Mouse (Mus musculus) MEL (cell line): ENCODE measurements at regions not wholly inside any gene's neighbourhood (a gene's known extent, or its start where the extent isn't known, plus 50 kb on each side); places are given as distances from the start of the nearest gene placed in this dataset.

Experiments
- DNase-seq: peaks from one replicate; pipeline ENCODE4 v3.0.0; 2011; ENCODE audit warnings: low read depth, low spot score
- H3K27ac ChIP-seq: 2 replicates; pipeline ENCODE4 v1.5.1; 2012; ENCODE audit warnings: low read depth, mild to moderate bottlenecking, control low read depth, low read length, moderate library complexity; ENCODE audit not compliant: control insufficient read depth
- H3K27me3 ChIP-seq, 2 experiments: fragments of 150-350 bp in 1 of 2; sonication (generic) in 1 of 2; 2 replicates each; pipeline ENCODE4 v1.6.1; 2012; ENCODE audit warnings: low read length in 2 of 2, mild to moderate bottlenecking in 2 of 2, improper control_type of control experiment in 1 of 2, moderate library complexity in 1 of 2; ENCODE audit not compliant: insufficient read depth in 2 of 2, control insufficient read depth in 1 of 2
- H3K36me3 ChIP-seq, 2 experiments: 2 replicates each; pipeline ENCODE4 v1.6.1; 2012 to 2014; ENCODE audit warnings: low read length in 2 of 2, improper control_type of control experiment in 1 of 2, inconsistent platforms in 1 of 2, mild to moderate bottlenecking in 1 of 2; ENCODE audit not compliant: insufficient read depth in 2 of 2, control insufficient read depth in 1 of 2
- H3K4me1 ChIP-seq, 2 experiments: fragments of 150-350 bp in 1 of 2; sonication (generic) in 1 of 2; 2 replicates each; pipeline ENCODE4 v1.6.1; 2012; ENCODE audit warnings: low read length in 2 of 2, improper control_type of control experiment in 1 of 2, mild to moderate bottlenecking in 1 of 2; ENCODE audit not compliant: insufficient read depth in 2 of 2, control insufficient read depth in 1 of 2
- H3K4me3 ChIP-seq, 2 experiments: fragments of 150-350 bp in 1 of 2; sonication (generic) in 1 of 2; 2 replicates each; pipeline ENCODE4 v1.5.1; 2012; ENCODE audit warnings: low read depth in 2 of 2, low read length in 2 of 2, mild to moderate bottlenecking in 2 of 2, moderate library complexity in 2 of 2, control low read depth in 1 of 2, improper control_type of control experiment in 1 of 2; ENCODE audit not compliant: control insufficient read depth in 1 of 2, insufficient read depth in 1 of 2
- H3K79me2 ChIP-seq: 2 replicates; pipeline ENCODE4 v1.6.1; 2012; ENCODE audit warnings: mild to moderate bottlenecking, low read length, moderate library complexity; ENCODE audit not compliant: control insufficient read depth, poor library complexity, insufficient read depth
- H3K9ac ChIP-seq: 2 replicates; pipeline ENCODE4 v1.6.1; 2012; ENCODE audit warnings: low read depth, mild to moderate bottlenecking, control low read depth, low read length, moderate library complexity; ENCODE audit not compliant: control insufficient read depth, poor library complexity, severe bottlenecking
- H3K9me3 ChIP-seq: fragments of 150-350 bp; sonication (generic); replicated peaks from 2 replicates; pipeline ENCODE4 v1.6.1; 2012; ENCODE audit warnings: mild to moderate bottlenecking, low read length, improper control_type of control experiment, moderate library complexity; ENCODE audit not compliant: insufficient read depth
- BHLHE40 ChIP-seq: IDR thresholded peaks from 2 replicates; pipeline ENCODE4 v1.6.1; 2012; ENCODE audit warnings: low read depth, mild to moderate bottlenecking, inconsistent platforms, low read length, improper control_type of control experiment, borderline replicate concordance
- E2F4 ChIP-seq: IDR thresholded peaks from 2 replicates; pipeline ENCODE4 v1.6.1; 2011; ENCODE audit warnings: low read depth, low read length, improper control_type of control experiment, borderline replicate concordance
- ETS1 ChIP-seq: IDR thresholded peaks from 2 replicates; pipeline ENCODE4 v1.6.1; 2012; ENCODE audit warnings: low read depth, mild to moderate bottlenecking, inconsistent platforms, low read length, improper control_type of control experiment, moderate library complexity
- GABPA ChIP-seq: IDR thresholded peaks from 2 replicates; pipeline ENCODE4 v1.6.1; 2012; ENCODE audit warnings: low read depth, mild to moderate bottlenecking, inconsistent platforms, low read length, improper control_type of control experiment, moderate library complexity
- GATA1 ChIP-seq: IDR thresholded peaks from 2 replicates; pipeline ENCODE4 v1.6.1; 2011; ENCODE audit warnings: low read depth, low read length, improper control_type of control experiment
- HCFC1 ChIP-seq: IDR thresholded peaks from 2 replicates; pipeline ENCODE4 v1.6.1; 2012; ENCODE audit warnings: low read depth, mild to moderate bottlenecking, inconsistent platforms, low read length, improper control_type of control experiment, moderate library complexity
- KAT2A ChIP-seq: conservative IDR thresholded peaks from 2 replicates; pipeline ENCODE4 v1.6.1; 2012; ENCODE audit warnings: low read depth, low read length, improper control_type of control experiment, inconsistent platforms
- MAFK ChIP-seq: IDR thresholded peaks from 2 replicates; pipeline ENCODE4 v1.6.1; 2011; ENCODE audit warnings: low read depth, mild to moderate bottlenecking, low read length, improper control_type of control experiment, borderline replicate concordance
- MEF2A ChIP-seq: IDR thresholded peaks from 2 replicates; pipeline ENCODE4 v1.6.1; 2014; ENCODE audit warnings: low read depth, mild to moderate bottlenecking, inconsistent platforms, low read length, improper control_type of control experiment; ENCODE audit not compliant: poor library complexity, insufficient replicate concordance, severe bottlenecking; ENCODE audit errors: extremely low read depth
- MXI1 ChIP-seq: IDR thresholded peaks from 2 replicates; pipeline ENCODE4 v1.6.1; 2011; ENCODE audit warnings: mild to moderate bottlenecking, low read depth, low read length, improper control_type of control experiment
- MYB ChIP-seq: IDR thresholded peaks from 2 replicates; pipeline ENCODE4 v1.6.1; 2011; ENCODE audit warnings: mild to moderate bottlenecking, low read depth, low read length, improper control_type of control experiment
- POLR2AphosphoS5 ChIP-seq: IDR thresholded peaks from 2 replicates; pipeline ENCODE4 v1.6.1; 2012; ENCODE audit warnings: low read depth, borderline replicate concordance, mild to moderate bottlenecking, inconsistent platforms, low read length, moderate library complexity, mixed read lengths
- RAD21 ChIP-seq: IDR thresholded peaks from 2 replicates; pipeline ENCODE4 v1.6.1; 2011; ENCODE audit warnings: mild to moderate bottlenecking, low read depth, low read length, improper control_type of control experiment
- RCOR1 ChIP-seq: IDR thresholded peaks from 2 replicates; pipeline ENCODE4 v1.6.1; 2012; ENCODE audit warnings: low read depth, mild to moderate bottlenecking, inconsistent platforms, low read length, improper control_type of control experiment
- SIN3A ChIP-seq: IDR thresholded peaks from 2 replicates; pipeline ENCODE4 v1.6.1; 2012; ENCODE audit warnings: low read length, improper control_type of control experiment, inconsistent platforms
- SMC3 ChIP-seq: IDR thresholded peaks from 2 replicates; pipeline ENCODE4 v1.6.1; 2011; ENCODE audit warnings: low read depth, low read length, improper control_type of control experiment
- TAL1 ChIP-seq: IDR thresholded peaks from 2 replicates; pipeline ENCODE4 v1.6.1; 2012; ENCODE audit warnings: mild to moderate bottlenecking, inconsistent platforms, low read length, moderate library complexity, mixed read lengths
- TBP ChIP-seq: IDR thresholded peaks from 2 replicates; pipeline ENCODE4 v1.8.0; 2011; ENCODE audit warnings: low read depth, low read length, improper control_type of control experiment
- TCF12 ChIP-seq: IDR thresholded peaks from 2 replicates; pipeline ENCODE4 v1.6.1; 2014; ENCODE audit warnings: low read depth, mild to moderate bottlenecking, inconsistent platforms, low read length, improper control_type of control experiment, moderate library complexity
- UBTF ChIP-seq: IDR thresholded peaks from 2 replicates; pipeline ENCODE4 v1.6.1; 2012; ENCODE audit warnings: low read depth, mild to moderate bottlenecking, inconsistent platforms, low read length, improper control_type of control experiment, moderate library complexity, borderline replicate concordance; ENCODE audit not compliant: insufficient read depth
- ZKSCAN1 ChIP-seq: IDR thresholded peaks from 2 replicates; pipeline ENCODE4 v1.6.1; 2012; ENCODE audit warnings: low read depth, mild to moderate bottlenecking, inconsistent platforms, low read length, improper control_type of control experiment, moderate library complexity
- ZNF384 ChIP-seq: IDR thresholded peaks from 2 replicates; pipeline ENCODE4 v1.6.1; 2012; ENCODE audit warnings: low read depth, mild to moderate bottlenecking, inconsistent platforms, low read length, improper control_type of control experiment

DNA sequence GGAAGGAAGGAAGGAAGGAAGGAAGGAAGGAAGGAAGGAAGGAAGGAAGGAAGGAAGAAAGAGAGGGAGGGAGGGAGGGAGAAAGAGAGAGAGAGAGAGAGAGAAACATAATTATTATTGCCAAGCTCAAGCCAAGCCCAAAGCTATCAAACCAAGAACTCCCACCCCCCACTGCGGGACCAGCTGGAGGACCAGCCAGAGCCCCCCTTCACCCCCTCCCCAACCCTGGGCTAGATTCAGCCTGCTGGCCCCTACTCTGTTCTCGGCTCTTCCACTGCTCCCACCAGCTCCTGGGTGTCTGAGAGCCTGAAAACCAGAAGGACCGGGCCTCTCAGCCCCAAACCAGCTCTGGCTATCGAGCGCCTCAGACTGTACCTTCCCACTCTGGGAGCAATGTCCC, 608.1 kb downstream of the Inhba start:
- Histone ChIP-seq H3K36me3 (no peaks in the 10 kb centered on the region), H3K27ac (no peak overlapping the region), H3K9ac (no peak overlapping the region), H3K4me3 (no peak overlapping the region), H3K9me3 (no peaks in the 10 kb centered on the region), H3K79me2 (no peaks in the 10 kb centered on the region), H3K27me3 (no peaks in the 10 kb centered on the region), H3K4me1 (no peaks in the 10 kb centered on the region)
- no peak for DNase-seq
- TF ChIP-seq GATA1 = no peak
- no peak for TF ChIP-seq TCF12
- TF ChIP-seq, all 39 proteins: peak for 0

DNA sequence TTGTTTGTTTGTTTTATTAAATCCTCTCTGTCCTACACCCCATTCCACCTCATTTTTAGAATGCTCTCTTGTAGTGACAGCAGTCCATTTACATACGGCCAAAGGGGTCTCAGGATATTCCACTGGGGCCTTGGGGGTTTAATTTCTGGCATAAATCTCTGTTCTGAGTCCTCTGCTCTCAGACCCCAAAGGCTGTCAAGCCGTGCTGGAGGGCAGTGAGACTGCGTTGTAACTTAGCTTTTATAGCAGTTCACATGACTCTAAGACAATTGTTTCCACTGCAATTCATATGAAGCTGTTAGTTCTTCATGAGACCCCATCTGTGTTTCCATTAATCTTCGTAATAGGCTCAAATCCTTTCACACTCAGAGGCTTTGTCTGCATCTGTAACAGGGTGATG, 614.9 kb downstream of the Inhba start:
- no peak overlapping the region for H3K9ac ChIP-seq
- no peaks in the 10 kb centered on the region for H3K27me3 ChIP-seq
- no peak for DNase-seq
- no peaks in the 10 kb centered on the region for H3K4me1 ChIP-seq
- no peak for TF ChIP-seq ETS1
- H3K27ac ChIP-seq = no peak overlapping the region
- H3K36me3 ChIP-seq = no peaks in the 10 kb centered on the region
- no peaks in the 10 kb centered on the region for H3K9me3 ChIP-seq
- no peak overlapping the region for H3K4me3 ChIP-seq
- H3K79me2 ChIP-seq = no peaks in the 10 kb centered on the region

DNA sequence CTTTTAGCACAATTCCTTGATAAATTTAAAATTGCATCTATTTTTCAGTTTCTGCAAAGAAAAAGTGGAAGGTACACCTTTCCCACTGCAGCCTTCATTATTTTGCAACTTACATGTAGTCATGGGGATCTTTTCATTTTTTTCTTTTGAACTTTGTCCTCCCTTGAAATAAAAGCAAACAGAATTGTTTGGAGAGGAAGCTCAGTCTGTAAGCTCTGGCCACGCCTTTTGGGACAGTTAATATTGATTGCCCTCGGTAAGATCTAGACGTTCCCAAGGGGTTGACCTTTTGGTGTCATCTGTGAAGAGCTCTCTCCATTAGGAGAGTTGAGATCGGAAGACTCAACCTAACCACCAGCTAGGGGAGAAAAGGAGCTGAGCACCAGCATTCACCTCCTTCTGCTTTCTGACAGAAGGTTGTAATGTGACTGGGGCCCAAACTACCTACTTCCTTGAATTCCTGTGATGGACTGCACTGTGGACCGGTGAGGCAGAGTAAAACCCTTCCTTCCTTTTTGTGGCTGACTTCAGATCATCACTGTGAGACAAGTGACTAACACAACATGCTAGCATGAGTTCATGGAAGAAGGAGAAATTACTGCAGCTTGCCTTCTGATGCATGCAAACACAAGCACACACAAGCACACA, 621.9 kb downstream of the Inhba start:
- no peak for DNase-seq

More for the DNA sequence above, 621.9 kb downstream of the Inhba start:
- TF ChIP-seq MEF2A = no peak
- TF ChIP-seq BHLHE40 = no peak
- no peak for TF ChIP-seq MXI1
- no peak for TF ChIP-seq MYB
- no peak for TF ChIP-seq POLR2AphosphoS5
- TF ChIP-seq MAFK = no peak
- TF ChIP-seq HCFC1 = no peak
- TF ChIP-seq GABPA = no peak
- no peak for TF ChIP-seq SMC3
- no peak for TF ChIP-seq TAL1
- no peak for TF ChIP-seq UBTF
- TF ChIP-seq TCF12 = no peak
- TF ChIP-seq SIN3A = no peak
- no peak for TF ChIP-seq E2F4
- TF ChIP-seq KAT2A = no peak
- TF ChIP-seq TBP = no peak
- TF ChIP-seq ZKSCAN1 = no peak
- TF ChIP-seq ZNF384 = no peak
- TF ChIP-seq RAD21 = no peak
- no peak for TF ChIP-seq RCOR1
- no peak overlapping the region for H3K9ac ChIP-seq
- no peaks in the 10 kb centered on the region for H3K9me3 ChIP-seq
- no peaks in the 10 kb centered on the region for H3K36me3 ChIP-seq
- no peaks in the 10 kb centered on the region for H3K27me3 ChIP-seq
- no peak overlapping the region for H3K27ac ChIP-seq
- H3K4me3 ChIP-seq = no peak overlapping the region
- no peaks in the 10 kb centered on the region for H3K79me2 ChIP-seq
- no peaks in the 10 kb centered on the region for H3K4me1 ChIP-seq
